Mouse (Mus musculus): ENCODE measurements around the gene Pvalb.

Gene Pvalb

DNA sequence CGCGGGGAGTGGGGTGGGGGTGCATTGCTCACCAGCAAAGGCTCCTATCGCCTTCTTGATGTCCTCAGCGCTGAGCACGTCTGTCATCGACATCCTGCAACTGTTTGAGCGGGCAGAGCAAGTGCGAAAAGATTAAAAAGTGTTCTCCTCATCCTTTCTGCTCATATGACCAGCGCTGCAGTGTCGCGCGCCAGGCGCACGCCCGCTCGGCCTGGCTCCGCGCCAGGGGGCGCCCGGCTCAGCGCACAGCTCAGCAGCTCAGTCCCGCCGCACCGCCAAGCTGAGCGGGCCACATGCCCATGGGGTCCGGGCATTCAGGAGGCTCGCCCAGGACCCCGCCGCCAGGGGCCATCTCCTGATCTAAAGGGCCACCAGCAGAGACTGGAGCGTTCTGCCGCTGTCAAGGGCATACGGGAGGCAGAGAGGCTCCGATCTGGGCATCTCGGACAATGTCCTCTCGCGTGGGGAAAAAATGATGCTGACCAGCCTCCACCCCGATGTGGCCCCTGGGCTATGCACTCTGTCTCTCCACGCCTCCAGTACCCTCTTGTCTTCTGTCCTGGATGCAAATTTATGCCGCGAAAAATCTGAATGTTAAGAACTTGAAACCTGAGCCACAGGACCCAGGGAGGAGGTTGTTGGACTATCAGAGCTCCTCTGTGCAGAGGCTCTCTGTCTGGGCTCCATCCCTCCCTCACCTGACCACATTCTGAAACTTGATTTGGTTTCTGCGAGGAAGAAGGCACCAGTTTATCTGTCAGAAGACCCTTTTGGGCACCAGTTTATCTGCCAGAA is 1.9 kb downstream of the Pvalb start:
- ATAC-seq (ENCODE audit: insufficient number of reproducible peaks, low FRiP score, low TSS enrichment), result 0 out of 2 replicates have a peak, but pooled peaks have one; percentile 41

DNA sequence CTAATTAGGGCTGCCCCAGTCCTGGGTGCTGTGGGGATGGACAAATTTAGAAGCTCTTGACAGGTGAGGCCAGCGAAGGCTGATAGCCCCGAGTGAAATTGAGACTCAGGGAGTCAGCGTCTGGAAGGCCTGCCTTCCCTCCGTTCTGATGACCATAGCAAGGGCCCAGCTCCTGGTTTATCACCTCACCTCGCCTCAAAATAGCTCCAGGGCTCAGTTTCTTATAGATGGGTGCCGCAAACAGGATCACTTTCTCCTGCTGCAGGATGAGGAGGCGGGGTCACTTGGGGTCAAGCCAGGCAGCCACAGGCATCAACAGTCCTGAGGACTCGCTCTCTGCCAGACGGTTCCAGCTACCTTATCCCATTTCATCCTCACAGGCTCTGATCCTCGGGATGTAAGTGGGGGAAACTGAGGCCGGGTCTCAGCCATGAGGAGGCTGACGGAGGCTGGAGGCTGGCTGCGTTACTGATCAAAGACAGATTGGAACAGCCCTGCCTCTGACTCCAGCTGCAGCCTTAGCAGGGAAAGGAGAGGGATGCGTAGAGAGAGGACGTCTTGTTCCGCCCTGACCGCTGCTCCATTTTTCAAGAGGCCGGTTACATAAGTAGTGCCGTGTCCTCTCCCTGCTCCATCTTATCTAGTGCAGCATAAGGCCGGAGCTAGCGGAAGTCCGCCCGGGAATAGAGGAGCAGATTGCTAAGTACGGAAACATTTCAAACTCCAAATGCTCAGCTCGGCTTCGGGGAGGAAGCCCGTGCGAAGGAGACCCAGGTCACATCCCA is 10.9 kb downstream of the Pvalb start:
- peak; percentile 42; the same call in 1 of the 2 replicates for ATAC-seq (ENCODE audit: insufficient number of reproducible peaks, low FRiP score, low TSS enrichment)

DNA sequence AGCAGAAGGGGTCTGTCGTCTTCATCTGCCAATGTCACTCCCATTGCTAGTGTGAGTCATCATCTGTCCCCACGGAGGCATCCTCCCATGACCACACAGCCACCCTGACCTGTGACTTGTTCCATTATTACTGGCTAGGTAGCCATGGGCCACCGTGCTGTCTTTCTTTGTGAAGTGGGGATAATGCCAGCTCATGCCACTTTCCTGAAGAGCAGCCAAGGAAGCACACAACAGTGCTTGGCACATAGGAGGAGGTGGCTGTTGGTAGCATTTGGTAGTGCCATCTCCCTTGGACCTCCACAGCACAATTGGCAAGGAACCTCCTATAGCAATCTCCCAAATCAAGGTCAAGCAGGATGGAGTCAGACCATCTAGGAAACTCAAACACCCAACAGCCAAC is 11.9 kb downstream of the Pvalb start:
- no peak for ATAC-seq (ENCODE audit: insufficient number of reproducible peaks, low FRiP score, low TSS enrichment)

DNA sequence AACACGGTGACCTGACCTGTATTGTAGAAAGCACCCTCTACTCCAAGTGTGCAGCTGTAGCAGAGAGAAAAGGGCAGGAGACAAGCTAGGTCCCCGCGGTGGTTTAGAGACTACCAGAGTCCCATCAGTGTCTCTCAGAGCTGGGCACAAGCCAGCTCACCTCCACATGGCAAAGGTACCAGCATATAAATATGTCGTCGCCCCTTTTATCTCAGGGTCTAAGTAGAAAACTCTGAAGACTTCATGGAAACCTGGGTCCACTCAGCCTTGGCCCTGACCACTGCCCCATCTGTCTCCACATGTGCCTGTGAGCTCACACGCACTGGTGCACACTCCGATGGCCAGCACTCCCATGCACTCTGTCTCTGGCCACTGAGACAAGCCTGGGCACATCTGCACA is 16.6 kb downstream of the Pvalb start:
- no peak for ATAC-seq (ENCODE audit: insufficient number of reproducible peaks, low FRiP score, low TSS enrichment)

DNA sequence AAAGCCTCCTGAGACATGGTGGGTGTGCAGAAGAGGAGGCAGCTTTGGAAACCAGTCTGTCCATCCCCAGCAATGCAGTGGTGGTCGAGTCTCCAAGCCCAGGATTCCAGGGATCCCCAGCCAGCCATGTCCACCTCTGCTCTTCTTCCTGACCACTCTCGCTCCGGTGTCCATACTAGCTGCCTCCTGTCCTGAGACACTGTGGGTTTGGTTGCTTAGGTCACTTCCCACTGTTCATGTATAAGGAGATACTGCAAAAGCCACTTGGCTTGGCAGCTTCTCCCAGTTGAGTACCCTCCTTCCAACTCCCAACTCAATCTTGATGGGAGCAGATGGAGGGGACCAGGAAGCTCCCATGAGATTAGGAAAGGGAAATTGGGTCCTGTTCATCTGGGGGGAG is 17.7 kb downstream of the Pvalb start:
- ATAC-seq (ENCODE audit: insufficient number of reproducible peaks, low FRiP score, low TSS enrichment), result no peak

DNA sequence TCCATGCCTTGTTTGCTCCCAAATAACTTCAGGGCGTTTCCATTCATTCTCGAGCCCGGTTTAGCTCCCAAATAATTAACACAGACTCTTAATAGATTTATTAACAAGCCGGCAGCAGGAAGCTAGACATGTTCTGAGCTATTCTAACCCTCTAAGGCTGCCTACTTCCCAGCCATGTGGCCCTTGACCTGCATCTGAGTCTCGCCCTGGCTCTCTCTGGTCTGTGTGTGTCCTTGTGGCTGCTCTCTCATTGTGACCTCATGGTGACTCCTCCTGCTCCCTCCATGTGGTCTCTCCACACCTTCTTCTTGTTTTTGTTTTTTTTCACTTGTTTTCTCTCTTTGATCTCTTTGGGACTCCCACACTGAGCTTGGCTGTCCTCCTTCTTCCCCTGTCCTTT is 19.3 kb downstream of the Pvalb start:
- no peak for ATAC-seq (ENCODE audit: insufficient number of reproducible peaks, low FRiP score, low TSS enrichment)

DNA sequence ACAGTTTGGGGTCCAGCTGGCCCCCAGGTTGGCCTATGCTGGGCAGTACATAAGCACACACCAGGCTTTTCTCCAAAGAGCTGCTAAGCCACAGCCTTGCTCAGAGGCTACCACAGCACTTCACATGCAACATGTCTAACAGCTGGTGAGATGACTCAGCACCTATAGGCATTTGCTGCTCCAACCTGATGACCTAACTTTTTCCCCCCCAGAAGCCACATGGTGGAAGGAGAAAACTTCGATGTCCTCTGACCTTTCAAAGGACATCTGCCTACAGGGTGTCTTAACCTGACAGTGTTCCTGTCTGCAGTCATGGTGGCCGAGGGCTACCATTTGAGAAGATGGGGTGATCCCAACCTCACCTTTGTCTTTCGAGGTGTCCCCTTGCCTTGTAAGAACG is 20.6 kb downstream of the Pvalb start:
- no peak for ATAC-seq (ENCODE audit: insufficient number of reproducible peaks, low FRiP score, low TSS enrichment)

DNA sequence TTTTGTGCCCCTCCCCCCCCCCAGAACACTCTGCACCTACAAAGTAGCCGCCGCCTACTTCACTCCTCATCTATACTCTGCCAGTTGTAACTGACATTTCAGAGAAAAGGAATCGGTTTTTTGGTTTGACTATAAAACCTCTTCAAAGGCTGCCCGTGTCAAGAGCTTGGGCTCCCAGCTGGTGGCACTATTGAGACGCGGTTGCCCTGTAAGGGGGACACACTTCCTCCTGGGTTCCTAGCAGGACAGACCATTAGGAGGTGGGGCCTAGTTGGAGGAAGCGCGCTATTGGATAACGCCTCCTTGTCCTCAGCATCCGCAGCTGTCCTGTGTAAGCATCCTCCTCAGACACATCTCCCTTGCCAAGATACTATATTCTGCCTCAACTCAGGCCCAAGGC is 21.3 kb downstream of the Pvalb start:
- ATAC-seq (ENCODE audit: insufficient number of reproducible peaks, low FRiP score, low TSS enrichment), result no peak

DNA sequence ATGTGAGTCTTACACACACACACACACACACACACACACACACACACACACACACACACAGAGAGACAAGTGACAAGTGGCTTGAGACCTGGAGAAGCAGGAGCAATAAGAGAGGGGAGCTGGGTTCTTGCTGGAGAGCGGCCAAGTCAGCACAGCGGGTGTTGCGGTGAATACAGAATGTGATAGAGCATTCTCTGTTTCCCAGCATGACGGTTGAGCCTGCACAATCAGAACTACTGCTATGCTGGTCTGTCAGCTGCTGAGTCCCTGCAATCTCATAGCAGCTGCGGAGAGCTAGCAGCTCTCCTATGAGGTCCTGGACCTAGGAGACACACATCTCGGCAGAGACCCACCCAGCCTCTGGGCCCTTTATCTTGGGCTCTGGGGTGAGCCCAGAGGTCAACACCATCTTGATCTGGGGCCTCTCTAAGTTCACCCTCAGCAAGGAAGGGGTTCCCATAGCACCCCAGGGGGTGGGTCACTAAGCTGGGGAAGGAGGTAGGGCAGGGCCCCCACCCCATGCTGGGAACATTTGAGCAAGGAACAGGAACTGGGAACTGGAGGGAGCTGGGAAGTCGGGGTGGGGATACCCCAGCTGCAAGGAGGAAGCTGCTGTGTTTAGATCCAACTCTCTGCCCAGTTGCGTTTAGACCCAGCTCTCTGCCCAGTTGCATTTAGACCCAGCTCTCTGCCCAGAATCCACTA is 24.3 kb downstream of the Pvalb start:
- ATAC-seq (ENCODE audit: insufficient number of reproducible peaks, low FRiP score, low TSS enrichment), result no peak

DNA sequence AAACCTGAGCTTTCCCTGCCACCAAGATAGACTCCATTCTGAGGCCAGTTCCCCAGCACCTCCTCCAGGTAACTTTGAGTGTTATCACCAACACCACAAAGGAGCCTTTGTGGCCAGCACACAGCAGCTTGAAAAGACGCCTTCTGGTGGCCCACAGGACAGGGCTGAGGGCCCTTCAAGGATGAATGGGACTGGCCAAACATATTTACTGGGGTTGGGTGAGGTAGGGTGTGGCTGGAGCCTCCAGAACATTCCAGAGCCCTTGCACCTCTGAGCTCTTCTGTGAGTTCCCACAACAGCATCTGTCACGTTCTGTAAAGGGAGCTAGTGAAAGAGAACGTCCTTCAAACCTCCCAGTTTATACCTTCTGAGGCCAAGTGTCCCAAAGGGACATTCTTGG is 26.4 kb downstream of the Pvalb start:
- no peak for ATAC-seq (ENCODE audit: insufficient number of reproducible peaks, low FRiP score, low TSS enrichment)

DNA sequence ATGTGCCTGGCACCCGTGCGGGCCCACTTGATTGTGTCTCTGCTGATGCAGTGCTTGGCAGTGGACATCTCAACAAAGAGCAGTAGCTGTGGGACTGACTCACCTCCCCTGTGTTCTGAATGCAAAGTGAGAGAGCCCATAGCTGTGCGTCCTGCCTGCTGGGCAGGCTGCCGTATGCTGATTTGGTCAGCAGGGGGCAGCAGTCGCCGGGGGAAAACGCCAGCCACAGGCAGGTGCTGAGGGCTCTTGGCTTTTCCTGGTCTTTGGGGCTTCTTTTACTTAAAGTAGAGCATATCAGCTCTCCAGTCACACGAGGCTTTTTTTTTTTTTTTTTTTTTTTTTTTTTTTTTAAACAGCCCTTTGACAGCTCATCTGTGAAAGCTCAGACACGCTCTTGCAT is 27.8 kb downstream of the Pvalb start:
- no peak for ATAC-seq (ENCODE audit: insufficient number of reproducible peaks, low FRiP score, low TSS enrichment)

DNA sequence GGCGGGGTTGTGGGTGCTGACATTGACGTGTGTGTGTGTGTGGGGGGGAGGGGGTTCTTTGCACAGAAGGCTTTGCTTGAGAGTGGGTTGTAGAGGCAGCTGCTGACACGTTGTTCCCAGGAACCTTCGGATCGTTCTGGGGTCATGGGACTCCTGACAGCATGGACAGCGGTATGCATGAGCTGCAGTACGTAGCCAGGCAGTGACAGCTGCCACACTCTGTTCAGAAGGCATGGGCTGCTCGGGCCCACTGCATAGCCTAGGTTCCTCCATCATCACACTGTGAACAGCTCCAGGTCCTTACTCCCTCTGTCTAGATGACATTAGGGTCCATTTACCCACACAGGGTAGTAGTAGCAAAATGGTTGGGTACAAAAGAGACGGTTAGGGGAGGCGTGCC is 28.9 kb downstream of the Pvalb start:
- ATAC-seq (ENCODE audit: insufficient number of reproducible peaks, low FRiP score, low TSS enrichment), result no peak

DNA sequence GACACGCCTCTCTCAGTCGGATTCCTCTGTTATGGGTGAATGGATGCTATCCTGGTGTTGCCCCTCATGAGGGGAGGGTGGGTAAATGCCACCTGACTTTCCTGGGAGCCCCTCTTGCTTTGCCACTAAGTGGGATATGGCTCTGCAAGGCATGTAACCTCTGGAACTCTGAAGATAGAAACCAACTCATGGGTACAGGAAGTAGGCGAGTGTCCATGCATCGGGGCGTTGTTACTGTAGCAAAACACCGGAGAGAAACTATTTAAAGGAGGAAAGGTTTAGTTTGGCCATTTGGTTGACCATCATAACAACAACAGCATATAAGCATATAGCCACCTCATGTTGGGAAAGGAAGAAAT is 31.3 kb downstream of the Pvalb start:
- ATAC-seq (ENCODE audit: insufficient number of reproducible peaks, low FRiP score, low TSS enrichment), result no peak

DNA sequence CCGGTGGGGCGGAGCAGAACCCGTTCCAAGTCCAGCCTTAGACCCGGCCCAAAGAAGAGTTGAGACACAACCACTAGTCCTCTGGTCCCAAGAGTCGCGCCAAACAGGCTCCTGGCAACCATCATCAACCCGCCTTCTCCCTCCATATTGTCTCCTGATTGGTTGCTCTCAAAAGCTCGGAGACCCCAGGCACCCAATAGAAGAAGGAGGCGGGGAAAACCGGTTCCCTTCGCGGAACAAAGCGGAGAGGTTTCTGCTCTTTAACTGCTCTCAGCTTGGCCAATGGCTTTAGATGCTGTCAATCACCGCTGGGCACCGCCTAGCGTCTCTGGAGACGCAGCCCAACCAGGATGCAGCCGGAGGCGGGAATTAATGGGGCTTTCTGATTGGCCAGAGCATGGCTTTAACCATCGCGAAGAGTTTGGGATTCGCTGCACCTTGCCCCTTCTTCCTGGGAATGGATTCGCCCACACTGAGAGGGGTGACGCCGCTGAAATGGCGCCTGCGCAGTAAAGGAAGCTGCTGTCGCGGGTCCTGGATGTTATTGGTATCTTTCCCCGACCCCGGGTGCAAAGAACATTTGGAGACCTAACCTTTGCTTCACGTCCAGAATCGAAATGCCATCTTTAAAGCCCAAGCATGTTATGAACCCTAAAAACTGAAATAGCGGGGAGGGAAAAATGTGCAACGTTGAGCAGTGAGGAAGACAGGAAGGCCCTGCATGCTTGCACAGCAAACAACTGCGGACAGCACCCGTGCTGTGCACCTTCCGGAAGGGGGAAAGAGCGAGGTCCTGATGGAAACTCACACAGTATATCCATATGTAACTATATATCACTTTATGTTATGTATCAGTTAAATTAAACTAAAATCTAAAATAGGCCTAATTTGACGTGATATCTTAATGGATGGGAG is 32.0 kb downstream of the Pvalb start, which contains the start of gene Ift27:
Ift27 (minus strand) TSS at position 136 of the 915 bp plus-strand sequence.
- peak; percentile 97 for ATAC-seq (ENCODE audit: insufficient number of reproducible peaks, low FRiP score, low TSS enrichment)

DNA sequence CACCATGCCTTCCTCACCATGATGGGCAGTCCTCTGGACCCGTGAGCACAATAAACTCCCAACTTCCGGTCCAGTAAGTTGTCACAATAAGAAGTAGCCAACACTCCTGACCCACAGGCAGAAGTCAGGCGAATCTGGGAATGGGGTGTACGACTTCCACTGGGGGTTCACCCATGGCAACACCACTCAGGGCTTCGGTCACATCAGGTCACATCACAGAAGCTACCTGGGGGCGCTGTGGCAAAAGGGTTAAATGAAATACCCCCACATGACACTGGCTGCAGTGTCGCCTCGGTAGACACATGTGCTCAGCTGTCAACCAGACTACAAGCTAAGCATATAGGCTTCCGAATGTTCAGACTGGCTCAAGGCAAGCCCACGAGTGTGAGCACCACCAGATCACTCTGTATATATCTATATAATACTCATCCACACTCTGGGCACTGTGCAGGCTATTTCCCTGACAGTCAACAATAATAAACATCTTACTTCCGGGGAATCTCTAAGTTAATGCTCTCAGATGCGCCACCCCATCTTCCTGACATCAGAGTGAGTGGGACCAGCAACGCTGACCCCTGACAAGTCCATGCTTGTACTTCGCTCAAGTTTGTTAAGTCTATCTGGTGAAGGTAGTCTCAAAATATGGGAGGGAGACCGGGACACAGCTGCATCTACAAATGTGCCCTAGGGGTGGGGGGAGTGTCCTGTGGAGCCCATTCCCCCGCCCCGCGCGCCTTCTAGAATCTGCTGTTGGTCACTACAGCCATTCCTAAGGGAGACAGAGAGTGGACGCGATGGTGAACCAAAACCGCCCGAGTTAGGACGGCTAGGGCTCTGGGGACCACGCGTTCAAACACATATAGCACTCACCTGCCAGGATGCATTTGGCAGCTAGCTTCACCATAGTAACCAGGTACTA is 33.0 kb downstream of the Pvalb start:
- ATAC-seq (ENCODE audit: insufficient number of reproducible peaks, low FRiP score, low TSS enrichment), result no peak

DNA sequence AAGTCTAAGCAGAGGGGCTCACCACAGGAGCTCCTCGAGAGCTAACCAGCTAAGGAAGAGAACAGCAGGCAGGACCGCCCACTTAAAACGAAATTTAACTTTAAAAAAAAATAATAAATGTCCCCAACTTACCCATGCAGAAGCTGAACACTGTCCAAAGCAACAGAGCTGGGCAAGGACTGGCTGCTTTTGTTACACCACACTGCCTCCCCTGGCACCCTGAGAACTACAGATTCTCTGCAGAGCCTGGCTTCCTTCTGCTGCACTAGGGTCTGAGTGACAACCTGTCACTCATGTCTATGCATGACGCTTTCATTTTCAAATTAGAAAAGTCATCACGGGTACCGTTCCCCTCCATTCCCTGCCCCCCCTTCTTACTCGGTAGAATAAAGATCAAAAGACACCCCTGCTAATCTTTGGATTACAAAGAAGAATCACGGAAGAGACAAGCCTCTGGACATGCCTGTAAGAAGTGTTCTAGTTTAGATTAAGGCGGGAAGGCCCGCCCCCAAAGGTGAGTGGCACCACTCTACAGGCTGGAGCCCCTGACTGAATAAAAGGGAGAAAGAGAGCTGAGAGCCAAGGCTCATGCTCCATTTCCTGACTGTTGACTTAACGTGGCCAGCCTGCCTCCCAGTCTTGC is 33.8 kb downstream of the Pvalb start:
- no peak for ATAC-seq (ENCODE audit: insufficient number of reproducible peaks, low FRiP score, low TSS enrichment)

DNA sequence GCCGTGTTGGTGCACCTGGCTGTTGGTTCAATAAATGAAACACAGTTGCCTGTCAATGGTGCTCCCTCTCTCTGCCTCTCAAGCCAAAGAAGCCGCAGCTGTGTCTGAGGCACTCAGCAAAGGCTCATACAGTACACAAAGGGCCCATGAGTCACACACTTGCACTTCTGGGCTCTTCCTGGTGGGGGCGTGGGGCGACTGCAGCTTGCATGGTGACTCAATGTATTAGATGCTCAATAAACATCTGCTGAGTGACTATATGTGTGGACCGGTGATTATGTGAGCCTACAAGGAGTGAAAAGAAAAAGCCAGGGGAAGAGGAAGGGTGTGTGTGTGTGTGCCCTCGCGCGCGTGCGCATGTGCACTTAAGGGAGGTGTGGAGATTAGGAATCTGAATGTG is 34.5 kb downstream of the Pvalb start:
- ATAC-seq (ENCODE audit: insufficient number of reproducible peaks, low FRiP score, low TSS enrichment), result no peak

DNA sequence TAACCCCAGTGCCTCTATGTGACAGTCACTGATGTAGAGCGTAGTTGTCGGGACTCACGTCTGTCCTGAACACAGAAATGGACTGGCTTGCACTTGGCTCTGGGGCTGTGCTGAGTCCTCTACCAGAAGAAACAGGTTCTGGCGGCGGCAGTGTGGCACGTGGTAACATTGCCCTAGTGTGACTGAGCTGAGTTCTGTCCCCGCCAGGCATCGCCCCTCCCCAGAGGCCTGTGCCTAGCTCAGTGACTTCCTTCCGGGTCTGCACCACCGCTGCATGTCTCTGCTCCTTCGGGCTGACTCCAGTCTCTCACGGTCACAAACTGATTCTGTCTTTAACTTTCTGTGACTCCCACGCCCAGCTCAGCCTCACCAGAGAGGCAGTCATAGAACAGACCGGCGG is 35.5 kb downstream of the Pvalb start:
- no peak for ATAC-seq (ENCODE audit: insufficient number of reproducible peaks, low FRiP score, low TSS enrichment)

DNA sequence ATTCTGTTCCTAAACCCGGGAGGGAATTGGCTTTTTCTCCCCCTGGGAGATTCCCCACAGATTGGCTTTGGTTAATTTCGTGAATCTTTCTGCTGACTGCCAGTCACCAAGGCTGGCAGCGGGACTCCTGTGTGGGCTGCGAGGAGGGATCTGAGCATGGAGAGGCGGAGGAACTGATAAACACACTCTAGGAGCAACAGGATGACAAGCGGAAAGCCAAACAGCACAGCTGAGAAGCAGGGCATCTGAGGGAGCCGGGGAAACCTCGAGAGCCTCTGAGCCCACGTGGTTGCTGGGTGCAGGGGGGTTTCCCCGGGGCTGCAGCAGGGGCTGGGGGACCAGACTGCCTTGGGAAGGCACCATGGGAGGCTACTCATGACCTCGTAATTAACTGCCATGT is 36.6 kb downstream of the Pvalb start:
- no peak for ATAC-seq (ENCODE audit: insufficient number of reproducible peaks, low FRiP score, low TSS enrichment)

All from cerebellum, adult (tissue).